Mouse (Mus musculus) small intestine, adult 2 months (tissue): ENCODE results near the gene Gja1.

ENCODE experiments used
- CTCF ChIP-seq: fragments of 200-500 bp; IDR thresholded peaks from 2 replicates; pipeline ENCODE4 v1.5.1; 2012; ENCODE audit warnings: low read depth, mild to moderate bottlenecking, control low read depth, inconsistent platforms, low read length, moderate library complexity, mixed read lengths; ENCODE audit not compliant: insufficient replicate concordance, insufficient read length; ENCODE audit errors: extremely low read depth
- POLR2A ChIP-seq: fragments of 200-500 bp; IDR thresholded peaks from 2 replicates; pipeline ENCODE4 v1.6.1; 2012; ENCODE audit warnings: low read depth, mild to moderate bottlenecking, control low read depth, inconsistent platforms, low read length, moderate library complexity

DNA sequence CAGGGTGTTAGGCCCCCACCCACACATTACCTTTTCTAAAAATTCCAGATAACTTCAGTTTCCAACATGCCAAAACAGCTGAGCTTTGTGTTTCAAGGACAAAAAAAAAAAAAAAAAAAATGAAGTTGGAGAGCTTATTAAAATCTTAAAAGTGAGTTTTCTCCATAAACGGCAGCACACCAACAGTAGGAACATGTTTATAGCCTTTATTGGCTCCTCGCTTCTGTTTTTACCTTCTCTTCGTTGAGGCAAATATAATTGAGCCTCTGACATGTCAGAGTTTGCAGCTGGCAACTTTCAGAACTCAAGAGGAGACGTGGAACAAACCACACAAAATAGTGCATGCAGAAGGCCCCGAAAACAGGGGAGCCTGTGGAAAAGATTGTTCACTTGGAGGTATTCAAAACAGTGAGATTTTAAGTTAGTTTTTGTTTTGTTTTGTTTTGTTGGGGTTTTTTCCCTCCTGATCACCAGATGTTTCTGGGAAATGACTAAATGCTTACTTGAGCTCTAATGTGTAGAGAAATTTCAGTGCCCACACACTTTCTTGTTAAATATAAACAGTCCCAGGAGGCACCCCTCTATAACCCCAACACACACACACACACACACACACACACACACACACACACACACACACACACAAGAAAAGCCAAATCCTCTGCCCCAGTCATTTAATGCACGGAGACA lies 16.1 kb downstream of the Gja1 start:
- TF ChIP-seq CTCF (no peak), POLR2A (no peak)
